Mouse (Mus musculus): ENCODE data around the gene Gm11563.
"Not testable (repeated sequence)": the region's sequence is repeated elsewhere in the genome, so short reads cannot be mapped to it uniquely, and the experiment has no call there.

GRCm38 (mm10) chr11:99658467-99659010 lies at the start of gene Gm11563:
- TF ChIP-seq POLR2A (IDR thresholded peaks at IDR 0.05; ENCODE audit: low read depth, low read length); CTCF (IDR thresholded peaks at IDR 0.05; ENCODE audit: extremely low read depth, insufficient read length, insufficient replicate concordance, low read depth, low read length): not testable (repeated sequence)

Measured in small intestine, adult 2 months (tissue).